Mouse (Mus musculus) G1E (cell line): ENCODE data around the gene Phf10. TPM values are rescaled to one million over a fixed set of nuclear protein-coding genes. Genes with fewer than 3 reads are reported as not detected.
"Not testable (repeated sequence)": the region's sequence is repeated elsewhere in the genome, so short reads cannot be mapped to it uniquely, and the experiment has no call there.

Source experiments
- ATAC-seq: 2 replicates; pipeline ENCODE4 v1.8.0; 2016; ENCODE audit warnings: mild to moderate bottlenecking; ENCODE audit not compliant: insufficient number of reproducible peaks, poor library complexity, low FRiP score, severe bottlenecking; ENCODE audit errors: extremely low read depth
- DNase-seq: peaks from one replicate; pipeline ENCODE4 v3.0.0; 2012; ENCODE audit warnings: low spot score
- H3K27me3 ChIP-seq: 2 replicates; pipeline ENCODE4 v1.6.1; 2012; ENCODE audit warnings: mild to moderate bottlenecking, low read length, inconsistent platforms; ENCODE audit not compliant: insufficient read depth
- H3K36me3 ChIP-seq: replicated peaks from 2 replicates; pipeline ENCODE3; 2012; ENCODE audit warnings: mild to moderate bottlenecking, inconsistent platforms
- H3K4me1 ChIP-seq: 2 replicates; pipeline ENCODE4 v1.6.1; 2012; ENCODE audit warnings: low read depth, low read length, inconsistent platforms, mixed read lengths; ENCODE audit not compliant: insufficient read depth
- H3K4me3 ChIP-seq: 2 replicates; pipeline ENCODE4 v1.5.1; 2012; ENCODE audit warnings: low read depth, mild to moderate bottlenecking, inconsistent platforms, low read length, moderate library complexity, mixed read lengths
- H3K9me3 ChIP-seq: replicated peaks from 2 replicates; pipeline ENCODE4 v1.6.1; 2012; ENCODE audit warnings: inconsistent platforms
- CTCF ChIP-seq: IDR thresholded peaks from 2 replicates; pipeline ENCODE4 v1.5.1; 2012; ENCODE audit warnings: low read depth, low read length, inconsistent platforms, mixed read lengths
- GATA1 ChIP-seq: IDR thresholded peaks from 2 replicates; pipeline ENCODE4 v1.6.1; 2012; ENCODE audit warnings: borderline replicate concordance, low read length, inconsistent platforms, mixed read lengths
- GATA2 ChIP-seq: IDR thresholded peaks from 2 replicates; pipeline ENCODE4 v1.6.1; 2012; ENCODE audit warnings: low read depth, low read length, inconsistent platforms, borderline replicate concordance
- POLR2AphosphoS5 ChIP-seq: IDR thresholded peaks from 2 replicates; pipeline ENCODE4 v1.6.1; 2012; ENCODE audit warnings: low read depth, low read length, inconsistent platforms; ENCODE audit not compliant: insufficient replicate concordance
- TAL1 ChIP-seq: conservative IDR thresholded peaks from 2 replicates; pipeline ENCODE4 v1.6.1; 2012; ENCODE audit warnings: low read depth, low read length, inconsistent platforms, mixed read lengths
- polyA plus RNA-seq: library from polyadenylated mRNA; stranded (reverse); fragments of >175 nt; gene quantifications from 2 replicates; pipeline ENCODE4 v1.2.3, GENCODE M21; 2012
- total RNA-seq, 2 experiments: library from RNA; stranded (forward) in 1 of 2; stranded (reverse) in 1 of 2; fragments of 200-1000 nt in 1 of 2; fragments of >200 nt in 1 of 2; fragmentation: Nextera tagmentation in 1 of 2; gene quantifications; 2 replicates each; pipeline ENCODE4 v1.2.3; 2014 to 2017

Phf10 gene
- total and polyA plus RNA-seq, 3 experiments, result 124 to 239 (median 125) TPM

GRCm38 (mm10) chr17:14949161-14949827, 11.8 kb downstream of the Phf10 start:
- DNase-seq (no peak), ATAC-seq (no peak)
- Histone ChIP-seq H3K36me3 (peaks cover 93% of the 10 kb centered on the region), H3K27me3 (no peaks in the 10 kb centered on the region), H3K4me1 (peaks cover 24% of the 10 kb centered on the region), H3K4me3 (no peak overlapping the region), H3K9me3 (no peaks in the 10 kb centered on the region)
- TF ChIP-seq POLR2AphosphoS5 (no peak), GATA2 (no peak), TAL1 (no peak), CTCF (no peak), GATA1 (no peak)

DNA sequence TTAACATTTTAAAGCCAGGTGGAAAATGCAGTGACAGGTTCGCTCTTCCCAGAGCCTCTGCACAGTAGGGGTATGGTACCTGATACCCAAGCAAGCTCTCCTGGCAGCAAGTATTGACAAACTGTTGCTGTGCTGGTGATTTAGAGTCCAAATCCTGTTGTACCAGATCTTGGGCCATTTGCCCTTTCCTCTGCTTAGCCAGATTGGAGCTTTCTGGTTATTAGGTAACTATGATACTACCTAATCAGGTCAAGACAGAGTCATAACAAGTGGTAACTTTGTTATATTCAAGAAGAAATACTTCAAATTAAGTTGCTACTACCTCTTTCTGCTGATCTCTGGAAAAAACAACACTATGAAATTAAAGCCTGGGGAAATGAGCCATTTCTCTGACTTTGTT, 16.5 kb downstream of the Phf10 start:
- Histone ChIP-seq H3K36me3 (peaks cover 55% of the 10 kb centered on the region), H3K9me3 (no peaks in the 10 kb centered on the region), H3K4me3 (no peak overlapping the region; the same call in 1 of the 2 replicates), H3K27me3 (no peaks in the 10 kb centered on the region), H3K4me1 (peaks cover 30% of the 10 kb centered on the region)
- DNase-seq, result no peak
- no peak for TF ChIP-seq GATA1
- no peak for TF ChIP-seq CTCF
- no peak for TF ChIP-seq GATA2
- no peak for TF ChIP-seq TAL1
- no peak for TF ChIP-seq POLR2AphosphoS5
- no peak for ATAC-seq

GRCm38 (mm10) chr17:14943729-14944059, 17.4 kb downstream of the Phf10 start:
- DNase-seq (no peak), ATAC-seq (no peak)
- no peaks in the 10 kb centered on the region for H3K27me3 ChIP-seq
- H3K36me3 ChIP-seq, result peaks cover 48% of the 10 kb centered on the region
- no peaks in the 10 kb centered on the region for H3K9me3 ChIP-seq
- H3K4me1 ChIP-seq, result peaks cover 30% of the 10 kb centered on the region
- TF ChIP-seq GATA1 (no peak), TAL1 (no peak), CTCF (no peak), POLR2AphosphoS5 (no peak), GATA2 (no peak)
- peak overlapping the region; percentile 91 for H3K4me3 ChIP-seq

DNA sequence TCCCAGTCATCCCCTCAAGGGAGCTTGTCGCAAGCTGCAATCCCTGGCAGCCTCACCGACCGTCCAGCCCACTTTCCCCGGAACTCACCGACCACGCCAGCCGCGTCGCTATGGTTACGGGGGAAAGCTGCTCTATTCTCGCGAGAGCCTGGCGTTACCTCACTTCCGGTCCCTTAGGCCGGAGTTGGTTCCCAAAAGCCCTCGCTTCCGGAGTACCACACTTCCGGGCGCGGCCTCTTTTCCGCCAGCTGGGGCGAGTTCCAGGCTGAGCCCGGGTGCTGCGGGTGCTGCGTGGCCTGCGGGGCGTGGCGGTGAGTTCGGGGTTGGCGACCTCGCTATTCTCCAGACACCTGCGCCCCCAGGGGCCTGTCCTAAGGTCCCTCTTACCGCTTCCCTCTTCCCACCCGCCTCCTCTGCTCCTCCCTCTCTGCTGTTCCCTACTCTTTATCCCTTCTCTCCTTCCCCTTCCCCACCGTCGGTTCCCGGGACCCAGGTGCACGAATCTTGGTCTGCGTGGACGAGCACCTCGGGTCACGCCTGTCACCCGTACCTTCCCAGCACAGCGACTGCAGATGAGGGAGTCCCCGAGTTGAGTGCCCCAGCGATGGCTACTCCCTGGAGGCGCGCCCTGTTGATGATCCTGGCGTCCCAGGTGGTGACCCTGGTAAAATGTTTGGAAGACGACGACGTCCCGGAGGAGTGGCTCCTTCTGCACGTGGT, 17.9 kb downstream of the Phf10 start, which contains the start of the genes Wdr27 and 1600012H06Rik:
Gene Wdr27 (minus strand): TSS at position 150 of the 720 bp plus-strand sequence.
Gene 1600012H06Rik (plus strand): TSS at position 176 of the 720 bp plus-strand sequence.
- peaks cover 42% of the 10 kb centered on the region for H3K36me3 ChIP-seq
- H3K4me1 ChIP-seq, result peaks cover 27% of the 10 kb centered on the region
- H3K4me3 ChIP-seq, result peak within 1 kb of the TSS; percentile 91
- ATAC-seq (peak; percentile 97), DNase-seq (peak; percentile 90)
- H3K27me3 ChIP-seq, result no peaks in the 10 kb centered on the region; the same call in 1 of the 2 replicates
- H3K9me3 ChIP-seq, result no peaks in the 10 kb centered on the region
- TF ChIP-seq CTCF, result no peak

GRCm38 (mm10) chr17:14942181-14942580, 18.9 kb downstream of the Phf10 start:
- peaks cover 35% of the 10 kb centered on the region for H3K36me3 ChIP-seq
- not testable (repeated sequence) for H3K9me3 ChIP-seq, ATAC-seq, H3K27me3 ChIP-seq, DNase-seq
- peaks cover 27% of the 10 kb centered on the region for H3K4me1 ChIP-seq
- H3K4me3 ChIP-seq, result peak overlapping the region; percentile 91; the same call in 1 of the 2 replicates

- no peak overlapping the region for H3K4me3 ChIP-seq
- peaks cover 22% of the 10 kb centered on the region for H3K27me3 ChIP-seq
- H3K4me1 ChIP-seq, result peaks cover 8% of the 10 kb centered on the region
- H3K9me3 ChIP-seq, result no peaks in the 10 kb centered on the region
- ATAC-seq (no peak), DNase-seq (no peak)
- TF ChIP-seq CTCF, result no peak
- TF ChIP-seq GATA2, result no peak
- no peaks in the 10 kb centered on the region for H3K36me3 ChIP-seq
These were observed 25.1 kb downstream of the Phf10 start for GRCm38 (mm10) chr17:14935841-14936605.

GRCm38 (mm10) chr17:14935280-14935679, 25.8 kb downstream of the Phf10 start:
- not testable (repeated sequence) for DNase-seq, H3K9me3 ChIP-seq, ATAC-seq, H3K4me3 ChIP-seq, H3K4me1 ChIP-seq, H3K36me3 ChIP-seq
- peaks cover 26% of the 10 kb centered on the region for H3K27me3 ChIP-seq
